Mouse (Mus musculus) hindbrain, embryonic 13.5 days (tissue): Measurements from ENCODE around the gene Capns1. TPM values are rescaled to one million over a fixed set of nuclear protein-coding genes. Genes with fewer than 3 reads are reported as not detected.

Source experiments
- ATAC-seq: fragments of 200-750 bp; cut with Nextera tagmentation; 2 replicates; pipeline ENCODE4 v1.8.0; 2017; ENCODE audit warnings: moderate TSS enrichment; ENCODE audit not compliant: low FRiP score
- H3K27ac ChIP-seq: fragments of 300-500 bp; sonication (generic); 2 replicates; pipeline ENCODE4 v1.5.1; 2015; ENCODE audit warnings: inconsistent platforms, mild to moderate bottlenecking, moderate library complexity
- H3K27me3 ChIP-seq: fragments of 300-500 bp; sonication (generic); 2 replicates; pipeline ENCODE4 v1.6.1; 2015; ENCODE audit warnings: mild to moderate bottlenecking, inconsistent platforms
- H3K36me3 ChIP-seq: fragments of 300-500 bp; sonication (generic); 2 replicates; pipeline ENCODE4 v1.6.1; 2015; ENCODE audit warnings: mild to moderate bottlenecking, inconsistent platforms
- H3K4me1 ChIP-seq: fragments of 300-500 bp; sonication (generic); replicated peaks from 2 replicates; pipeline ENCODE4 v1.6.1; 2015; ENCODE audit warnings: inconsistent platforms
- H3K4me2 ChIP-seq: fragments of 300-500 bp; sonication (generic); 2 replicates; pipeline ENCODE4 v1.6.1; 2015; ENCODE audit warnings: inconsistent platforms, mild to moderate bottlenecking, moderate library complexity
- H3K4me3 ChIP-seq: fragments of 300-500 bp; sonication (generic); 2 replicates; pipeline ENCODE4 v1.5.1; 2015; ENCODE audit warnings: mild to moderate bottlenecking, inconsistent platforms
- H3K9ac ChIP-seq: fragments of 300-500 bp; sonication (generic); 2 replicates; pipeline ENCODE4 v1.6.1; 2015; ENCODE audit warnings: mild to moderate bottlenecking, inconsistent platforms
- H3K9me3 ChIP-seq: fragments of 300-500 bp; sonication (generic); 2 replicates; pipeline ENCODE4 v1.6.1; 2016; ENCODE audit warnings: inconsistent platforms
- WGBS: fragments of 180-500 bp; shearing (Covaris S2); methylation state at CpG from one replicate; pipeline ENCODE4 v1.1.7; 2015; 5-methylcytosine and 5-hydroxymethylcytosine counted together
- polyA plus RNA-seq: library from polyadenylated mRNA; unstranded; fragments of >200 nt; fragmentation: Nextera tagmentation; extraction: Ambion mirVana; gene quantifications from 2 replicates; pipeline ENCODE4 v1.2.1, GENCODE M21; 2015

The Capns1 gene
- polyA plus RNA-seq, 1 experiment from 2014 or later = 68.1 TPM

- Histone ChIP-seq H3K36me3 (no peaks in the 10 kb centered on the region), H3K4me2 (no peak overlapping the region), H3K9ac (no peak overlapping the region), H3K4me3 (no peak overlapping the region), H3K4me1 (peaks cover 15% of the 10 kb centered on the region), H3K9me3 (no peaks in the 10 kb centered on the region), H3K27me3 (no peaks in the 10 kb centered on the region), H3K27ac (no peak overlapping the region)
- 89% methylated on average over 5 of the region's 5 CpGs for WGBS
- ATAC-seq = no peak
Observed at GRCm38 (mm10) chr7:30200200-30200599, 1.6 kb upstream of the Capns1 start.

- Histone ChIP-seq H3K4me3 (no peak overlapping the region), H3K9me3 (no peaks in the 10 kb centered on the region), H3K9ac (no peak overlapping the region), H3K27me3 (no peaks in the 10 kb centered on the region), H3K36me3 (no peaks in the 10 kb centered on the region), H3K4me1 (peaks cover 16% of the 10 kb centered on the region), H3K4me2 (no peak overlapping the region), H3K27ac (no peak overlapping the region)
- ATAC-seq = no peak
- WGBS = 79% methylated on average over 18 of the region's 18 CpGs
Observed at GRCm38 (mm10) chr7:30199498-30200139, 1.0 kb upstream of the Capns1 start.

- H3K9me3 ChIP-seq = no peaks in the 10 kb centered on the region
- H3K36me3 ChIP-seq = no peaks in the 10 kb centered on the region
- H3K4me3 ChIP-seq = no peak overlapping the region
- peaks cover 26% of the 10 kb centered on the region for H3K4me1 ChIP-seq
- H3K4me2 ChIP-seq = no peak overlapping the region
- H3K27ac ChIP-seq = no peak overlapping the region
- no peak for ATAC-seq
- H3K27me3 ChIP-seq = no peaks in the 10 kb centered on the region
- WGBS = 77% methylated on average over 5 of the region's 5 CpGs
- no peak overlapping the region for H3K9ac ChIP-seq
Observed at GRCm38 (mm10) chr7:30197592-30198129, 950 bp downstream of the Capns1 start.

GRCm38 (mm10) chr7:30196171-30196570 lies 2.4 kb downstream of the Capns1 start:
- Histone ChIP-seq H3K4me2 (no peak overlapping the region), H3K36me3 (peaks cover 13% of the 10 kb centered on the region), H3K9me3 (no peaks in the 10 kb centered on the region), H3K4me1 (peaks cover 25% of the 10 kb centered on the region), H3K9ac (no peak overlapping the region), H3K27ac (no peak overlapping the region), H3K4me3 (no peak overlapping the region), H3K27me3 (no peaks in the 10 kb centered on the region)
- ATAC-seq = no peak
- 83% methylated on average over 6 of the region's 6 CpGs for WGBS

- H3K27ac ChIP-seq = 0 out of 2 replicates have a peak overlapping the region, but pooled peaks have one; percentile 89
- no peak overlapping the region for H3K4me3 ChIP-seq
- H3K4me2 ChIP-seq = peak overlapping the region; percentile 88
- ATAC-seq = no peak
- H3K9ac ChIP-seq = peak overlapping the region; percentile 88
- 75% methylated on average over 6 of the region's 6 CpGs for WGBS
- peaks cover 20% of the 10 kb centered on the region for H3K36me3 ChIP-seq
- H3K9me3 ChIP-seq = no peaks in the 10 kb centered on the region
- H3K4me1 ChIP-seq = peaks cover 25% of the 10 kb centered on the region
- H3K27me3 ChIP-seq = no peaks in the 10 kb centered on the region
Observed at GRCm38 (mm10) chr7:30195461-30195860, 3.1 kb downstream of the Capns1 start.

- Histone ChIP-seq H3K4me1 (peaks cover 25% of the 10 kb centered on the region), H3K4me2 (peak overlapping the region; percentile 88), H3K27ac (peak overlapping the region; percentile 89), H3K36me3 (peaks cover 26% of the 10 kb centered on the region), H3K9me3 (no peaks in the 10 kb centered on the region), H3K27me3 (no peaks in the 10 kb centered on the region), H3K9ac (peak overlapping the region; percentile 88), H3K4me3 (peak overlapping the region; percentile 80)
- 0% methylated on average over 28 of the region's 28 CpGs for WGBS
- peak; percentile 85 for ATAC-seq
Observed at GRCm38 (mm10) chr7:30194884-30195283, 3.7 kb downstream of the Capns1 start.

- H3K4me3 ChIP-seq = peak overlapping the region; percentile 80
- peak overlapping the region; percentile 88 for H3K9ac ChIP-seq
- H3K27me3 ChIP-seq = no peaks in the 10 kb centered on the region
- peaks cover 29% of the 10 kb centered on the region for H3K36me3 ChIP-seq
- H3K4me1 ChIP-seq = peaks cover 25% of the 10 kb centered on the region
- peak overlapping the region; percentile 89 for H3K27ac ChIP-seq
- ATAC-seq = peak; percentile 29
- 1% methylated on average over 26 of the region's 26 CpGs for WGBS
- peak overlapping the region; percentile 88 for H3K4me2 ChIP-seq
- no peaks in the 10 kb centered on the region for H3K9me3 ChIP-seq
Observed at GRCm38 (mm10) chr7:30194101-30194831, 4.3 kb downstream of the Capns1 start.

- peak; percentile 58 for ATAC-seq
- under 1% methylated on average over 24 of the region's 26 CpGs for WGBS
- H3K4me3 ChIP-seq = peak overlapping the region; percentile 80
Observed at GRCm38 (mm10) chr7:30193581-30194100, 5.0 kb downstream of the Capns1 start.

GRCm38 (mm10) chr7:30193013-30193412 lies 5.6 kb downstream of the Capns1 start:
- Histone ChIP-seq H3K27ac (0 out of 2 replicates have a peak overlapping the region, but pooled peaks have one; percentile 89), H3K9ac (peak overlapping the region; percentile 88), H3K27me3 (no peaks in the 10 kb centered on the region), H3K36me3 (peaks cover 41% of the 10 kb centered on the region), H3K4me1 (peaks cover 19% of the 10 kb centered on the region), H3K9me3 (no peaks in the 10 kb centered on the region), H3K4me2 (peak overlapping the region; percentile 88), H3K4me3 (peak overlapping the region; percentile 80)
- ATAC-seq = 0 out of 2 replicates have a peak, but pooled peaks have one; percentile 0
- WGBS = 25% methylated on average over 9 of the region's 9 CpGs

More at GRCm38 (mm10) chr7:30193581-30194100, 5.0 kb downstream of the Capns1 start:
- Histone ChIP-seq H3K9ac (peak overlapping the region; percentile 88), H3K9me3 (no peaks in the 10 kb centered on the region), H3K27ac (peak overlapping the region; percentile 89), H3K36me3 (peaks cover 35% of the 10 kb centered on the region), H3K4me2 (peak overlapping the region; percentile 88), H3K27me3 (no peaks in the 10 kb centered on the region), H3K4me1 (peaks cover 23% of the 10 kb centered on the region)

- H3K27ac ChIP-seq = no peak overlapping the region
- no peak overlapping the region for H3K4me3 ChIP-seq
- H3K4me1 ChIP-seq = peaks cover 19% of the 10 kb centered on the region
- no peak for ATAC-seq
- no peaks in the 10 kb centered on the region for H3K9me3 ChIP-seq
- no peak overlapping the region for H3K4me2 ChIP-seq
- no peaks in the 10 kb centered on the region for H3K27me3 ChIP-seq
- H3K9ac ChIP-seq = no peak overlapping the region
- 90% methylated on average over 12 of the region's 12 CpGs for WGBS
- peaks cover 50% of the 10 kb centered on the region for H3K36me3 ChIP-seq
Observed at GRCm38 (mm10) chr7:30192088-30192487, 6.5 kb downstream of the Capns1 start.

GRCm38 (mm10) chr7:30189116-30189491 lies 9.5 kb downstream of the Capns1 start:
- WGBS = 90% methylated on average over 4 of the region's 4 CpGs
- no peaks in the 10 kb centered on the region for H3K27me3 ChIP-seq

GRCm38 (mm10) chr7:30188344-30189115 lies 10.1 kb downstream of the Capns1 start:
- no peak for ATAC-seq
- Histone ChIP-seq H3K9me3 (no peaks in the 10 kb centered on the region), H3K27ac (no peak overlapping the region), H3K9ac (no peak overlapping the region), H3K4me3 (no peak overlapping the region), H3K4me2 (no peak overlapping the region), H3K27me3 (no peaks in the 10 kb centered on the region), H3K36me3 (peaks cover 72% of the 10 kb centered on the region), H3K4me1 (peaks cover 22% of the 10 kb centered on the region)
- WGBS = 93% methylated on average over 12 of the region's 12 CpGs

More at GRCm38 (mm10) chr7:30189116-30189491, 9.5 kb downstream of the Capns1 start:
- no peak overlapping the region for H3K4me2 ChIP-seq
- H3K9me3 ChIP-seq = no peaks in the 10 kb centered on the region
- no peak overlapping the region for H3K27ac ChIP-seq
- H3K36me3 ChIP-seq = peaks cover 72% of the 10 kb centered on the region
- peaks cover 18% of the 10 kb centered on the region for H3K4me1 ChIP-seq
- no peak overlapping the region for H3K9ac ChIP-seq
- H3K4me3 ChIP-seq = no peak overlapping the region
- ATAC-seq = no peak
